ENCODE assay signal across 13 mouse cellular contexts in the genomic region with DNA sequence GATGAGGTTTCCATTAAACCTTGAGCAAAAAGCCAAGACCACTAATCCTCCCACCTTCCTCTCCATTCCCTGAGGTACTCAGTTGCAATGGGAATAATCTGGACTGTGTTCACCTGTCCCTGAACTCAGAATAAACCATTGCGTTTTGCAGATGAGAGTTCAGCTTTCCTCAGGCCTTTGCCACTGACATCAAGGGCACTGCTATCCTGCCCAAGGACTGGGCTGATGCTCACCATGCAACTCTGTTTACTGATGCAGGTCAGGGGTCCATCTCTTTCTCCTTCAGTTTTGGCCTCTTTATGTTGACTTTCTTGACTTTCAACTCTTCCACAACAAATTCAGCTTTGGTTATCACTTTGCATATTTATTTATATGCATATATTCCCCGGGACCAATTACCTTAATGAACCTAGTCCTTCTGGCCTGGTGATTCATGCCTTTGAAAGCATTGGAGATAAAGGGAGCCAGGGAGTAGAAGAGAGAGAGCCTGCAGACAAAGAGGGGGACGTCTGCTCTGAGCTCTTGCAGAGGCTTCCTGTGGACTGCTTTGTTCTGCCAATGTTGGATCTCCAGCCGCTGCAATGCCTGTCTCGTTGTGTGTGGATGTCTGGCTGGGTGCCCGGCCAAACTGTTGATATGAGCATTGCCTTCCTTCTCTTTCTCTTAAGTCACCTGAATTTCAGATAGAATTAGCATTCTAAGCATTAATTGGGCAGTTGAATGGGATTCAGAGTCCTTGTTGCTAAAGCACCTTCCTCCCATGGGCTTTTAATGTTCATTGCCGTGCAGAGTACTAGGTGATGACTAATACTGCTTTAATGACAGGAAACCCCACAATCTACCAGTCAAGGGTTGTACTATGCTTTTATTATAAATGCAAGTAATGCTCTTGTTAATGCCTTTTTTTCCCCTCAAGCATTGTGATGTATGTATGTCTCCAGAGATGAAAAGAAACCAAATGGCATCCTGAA.
DNase-seq lines count a peak whose midpoint lies in the region; ATAC-seq lines count a peak whose summit lies in the region.
"Had no signal": no experiment of that assay in that cellular context is flagged by ENCODE, and none has a peak within 500 bp of the region (broad histone marks: within the 10 kb centered on the region; RNA-seq: fewer than 3 reads in every experiment).

No protein-coding gene starts in this region.

- H3K27me3 ChIP-seq in forebrain, embryonic 16.5 days (replicated peaks; ENCODE audit: control insufficient read depth, insufficient read depth, low read length): no peaks in the 10 kb centered on the region
- H3K27me3 ChIP-seq: hindbrain, embryonic 12.5 days had no signal

- H3K4me2 ChIP-seq in forebrain, embryonic 16.5 days (ENCODE audit: low read length): no peak overlapping the region
- H3K4me2 ChIP-seq: hindbrain, embryonic 12.5 days had no signal

- intact Hi-C loops in gastrocnemius, postnatal 14 days (cut with DNase I; ENCODE audit: low total_unique reads): no loop called here

- peak; percentile 43; the same call in 1 of the 2 replicates for ATAC-seq in forebrain, embryonic 16.5 days

- peak; percentile 4 for DNase-seq in adrenal gland, postnatal 14 days
- DNase-seq in adrenal gland, postnatal 25 days: no peak
- DNase-seq in layer of hippocampus, adult 11-12 months (ENCODE audit: low spot score): peak; percentile 43
- DNase-seq in layer of hippocampus, adult 9-10 months (ENCODE audit: low spot score): no peak
- peak; percentile 52 for DNase-seq in retina, postnatal 1 day
- no peak for DNase-seq in gastrocnemius, postnatal 4 days (ENCODE audit: low spot score in 2 of 2)
- no peak for DNase-seq in gastrocnemius, postnatal 14 days
- DNase-seq: cerebellum, adult 8-10 months; kidney, postnatal 36 days; lung, postnatal 36 days; thymus, postnatal 25 days had no signal

- no peaks in the 10 kb centered on the region for H3K9me3 ChIP-seq in forebrain, embryonic 16.5 days (ENCODE audit: control insufficient read depth, low read length)
- H3K9me3 ChIP-seq: hindbrain, embryonic 12.5 days had no signal

- H3K27ac ChIP-seq in forebrain, embryonic 16.5 days (ENCODE audit: low read length): no peak overlapping the region
- H3K27ac ChIP-seq: hindbrain, embryonic 12.5 days had no signal

- H3K4me1 ChIP-seq in forebrain, embryonic 16.5 days (replicated peaks; ENCODE audit: control insufficient read depth, insufficient read depth, low read length): peaks cover 10% of the 10 kb centered on the region

- no peak overlapping the region for H3K4me3 ChIP-seq in forebrain, embryonic 16.5 days (replicated peaks; ENCODE audit: low read length)
- H3K4me3 ChIP-seq: hindbrain, embryonic 12.5 days had no signal

- WGBS in forebrain, embryonic 16.5 days: 9% methylated on average over 7 of the region's 7 CpGs

- H3K9ac ChIP-seq in forebrain, embryonic 16.5 days (replicated peaks; ENCODE audit: low read depth, low read length): no peak overlapping the region
- H3K9ac ChIP-seq: hindbrain, embryonic 12.5 days had no signal

- H3K36me3 ChIP-seq in forebrain, embryonic 16.5 days (ENCODE audit: control insufficient read depth, insufficient read depth): no peaks in the 10 kb centered on the region
- H3K36me3 ChIP-seq: hindbrain, embryonic 12.5 days had no signal

Comparison
In these comparisons a context has a peak if more than half of its experiments do, and no peak if none do; other contexts are left out.
1. DNase-seq: peak in adrenal gland, postnatal 14 days (single experiment), layer of hippocampus, adult 11-12 months (single experiment) and retina, postnatal 1 day (single experiment); none in adrenal gland, postnatal 25 days (single experiment), layer of hippocampus, adult 9-10 months (single experiment), gastrocnemius, postnatal 4 days (0 of 2) and gastrocnemius, postnatal 14 days (single experiment).